Mouse (Mus musculus) cerebellum, adult 2 months (tissue): Measurements from ENCODE around the gene Vwa8.

Experiments
- CTCF ChIP-seq: fragments of 200-500 bp; IDR thresholded peaks from 2 replicates; pipeline ENCODE4 v1.5.1; 2011; ENCODE audit warnings: low read depth, mild to moderate bottlenecking, control low read depth, low read length, moderate library complexity, borderline replicate concordance; ENCODE audit not compliant: insufficient read depth
- POLR2A ChIP-seq: fragments of 200-500 bp; IDR thresholded peaks from 2 replicates; pipeline ENCODE4 v1.6.1; 2011; ENCODE audit warnings: low read length, control low read depth, borderline replicate concordance; ENCODE audit not compliant: insufficient read depth

DNA sequence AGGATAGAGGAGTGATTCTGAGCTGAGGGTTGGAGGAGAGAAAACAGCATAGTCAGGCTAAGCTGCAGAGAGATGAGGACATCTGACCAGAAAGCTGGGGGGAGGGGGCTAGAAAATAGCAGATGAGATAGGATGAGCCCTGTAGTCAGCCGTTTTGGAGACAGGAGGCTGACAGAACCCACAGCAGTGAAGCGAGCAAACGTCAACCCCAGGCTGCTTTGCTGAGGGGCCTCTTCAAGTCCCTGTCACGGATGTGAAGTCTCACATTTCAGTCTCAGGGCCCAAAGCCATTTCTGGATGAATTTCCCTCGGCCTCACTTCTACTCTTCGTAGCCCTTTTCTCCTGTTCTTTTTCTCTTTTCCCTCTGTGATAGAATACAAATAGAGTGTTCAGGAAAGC is 184.5 kb downstream of the Vwa8 start:
- TF ChIP-seq CTCF (no peak), POLR2A (no peak)
